Mouse (Mus musculus) cortical plate, adult 2 months (tissue): ENCODE measurements around the gene Ccdc91. TPM values are rescaled to one million over a fixed set of nuclear protein-coding genes. Genes with fewer than 3 reads are reported as not detected.

Source experiments
- H3K27ac ChIP-seq: fragments of 200-500 bp; 2 replicates; pipeline ENCODE4 v1.5.1; 2012; ENCODE audit warnings: low read length, control low read depth, inconsistent platforms; ENCODE audit not compliant: insufficient read depth
- H3K4me1 ChIP-seq: fragments of 200-500 bp; 2 replicates; pipeline ENCODE4 v1.6.1; 2011; ENCODE audit warnings: low read length; ENCODE audit not compliant: control insufficient read depth, insufficient read depth
- H3K4me3 ChIP-seq: fragments of 200-500 bp; 2 replicates; pipeline ENCODE4 v1.5.1; 2011; ENCODE audit warnings: mild to moderate bottlenecking, low read length, control low read depth; ENCODE audit not compliant: insufficient read depth
- CTCF ChIP-seq: fragments of 200-500 bp; IDR thresholded peaks from 2 replicates; pipeline ENCODE4 v1.5.1; 2011; ENCODE audit warnings: mild to moderate bottlenecking, control low read depth, low read length; ENCODE audit not compliant: insufficient read depth; ENCODE audit errors: extremely low read depth
- POLR2A ChIP-seq: fragments of 200-500 bp; IDR thresholded peaks from 2 replicates; pipeline ENCODE4 v1.6.1; 2011; ENCODE audit warnings: mild to moderate bottlenecking, low read length, control low read depth; ENCODE audit not compliant: insufficient read depth; ENCODE audit errors: extremely low read depth
- polyA plus RNA-seq: library from polyadenylated mRNA; depleted of rRNA; stranded (reverse); fragments of >200 nt; gene quantifications from 2 replicates; pipeline ENCODE4 v1.2.3, GENCODE M21; 2012

Gene Ccdc91
- polyA plus RNA-seq, 1 experiment: 31.3 TPM

DNA sequence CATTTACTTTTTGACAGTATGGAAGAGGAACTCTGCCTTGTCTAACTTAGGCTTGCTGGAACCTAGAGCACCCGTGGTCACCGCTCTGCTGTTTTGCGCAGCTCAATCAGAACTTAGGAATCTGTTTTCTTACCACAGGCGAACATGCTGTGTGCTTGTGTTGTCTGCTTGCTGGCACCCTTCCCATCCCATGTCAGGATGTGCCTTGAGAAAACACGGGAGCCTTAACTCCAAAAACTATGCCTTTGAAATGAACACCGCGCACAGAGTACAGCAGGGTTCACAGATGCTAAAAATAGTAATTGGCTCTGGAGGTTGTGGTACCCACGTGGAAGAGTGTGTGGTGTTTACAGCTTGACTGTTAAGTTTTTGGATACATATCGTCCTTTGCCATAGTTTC lies 30.4 kb downstream of the Ccdc91 start:
- peaks cover 2% of the 10 kb centered on the region; the same call in 1 of the 2 replicates for H3K4me1 ChIP-seq
- no peak overlapping the region for H3K4me3 ChIP-seq
- no peak overlapping the region for H3K27ac ChIP-seq
- TF ChIP-seq POLR2A: no peak

DNA sequence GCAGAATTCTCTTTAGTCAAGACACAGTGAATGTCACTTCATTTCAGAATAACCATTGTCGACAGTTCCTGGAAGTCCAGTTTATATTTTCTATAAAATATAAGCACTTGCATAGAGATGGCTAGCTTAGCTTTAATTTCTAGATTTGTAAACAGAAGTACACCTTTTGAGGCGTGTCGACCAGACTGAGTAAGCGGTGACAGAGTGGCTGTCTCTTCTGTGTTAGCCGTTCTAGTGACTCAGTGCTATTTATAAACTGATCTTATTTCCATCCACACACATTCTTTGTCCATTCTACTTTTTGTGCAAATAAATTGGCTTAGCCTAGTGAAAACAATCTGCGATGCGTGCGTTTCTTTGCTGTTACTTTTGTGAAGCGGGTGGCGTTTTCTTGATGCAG lies 30.9 kb downstream of the Ccdc91 start:
- Histone ChIP-seq H3K4me1 (peaks cover 2% of the 10 kb centered on the region; the same call in 1 of the 2 replicates), H3K4me3 (no peak overlapping the region), H3K27ac (no peak overlapping the region)
- no peak for TF ChIP-seq POLR2A
- no peak for TF ChIP-seq CTCF

DNA sequence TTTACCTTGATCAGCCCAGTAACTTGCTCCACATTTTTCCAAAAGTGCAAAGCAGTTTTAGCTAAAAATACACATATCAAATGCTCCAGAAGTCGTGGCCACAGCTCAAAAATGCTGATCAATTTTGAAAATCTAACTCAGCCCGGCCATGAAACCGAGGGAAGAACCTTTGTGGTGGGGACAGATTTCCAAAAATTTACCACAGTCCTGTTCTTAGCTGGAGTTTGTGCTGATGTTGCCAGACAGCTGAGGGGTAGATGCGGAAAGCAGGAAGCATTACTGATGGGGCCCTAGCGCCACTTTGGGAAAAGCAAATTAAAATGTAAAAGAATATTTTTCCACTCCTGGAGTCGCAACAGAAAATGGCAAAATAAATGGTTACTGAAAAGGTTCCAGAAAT lies 31.6 kb downstream of the Ccdc91 start:
- TF ChIP-seq POLR2A: no peak
- no peak for TF ChIP-seq CTCF
- H3K27ac ChIP-seq: no peak overlapping the region
- H3K4me3 ChIP-seq: no peak overlapping the region
- peaks cover 2% of the 10 kb centered on the region; the same call in 1 of the 2 replicates for H3K4me1 ChIP-seq

DNA sequence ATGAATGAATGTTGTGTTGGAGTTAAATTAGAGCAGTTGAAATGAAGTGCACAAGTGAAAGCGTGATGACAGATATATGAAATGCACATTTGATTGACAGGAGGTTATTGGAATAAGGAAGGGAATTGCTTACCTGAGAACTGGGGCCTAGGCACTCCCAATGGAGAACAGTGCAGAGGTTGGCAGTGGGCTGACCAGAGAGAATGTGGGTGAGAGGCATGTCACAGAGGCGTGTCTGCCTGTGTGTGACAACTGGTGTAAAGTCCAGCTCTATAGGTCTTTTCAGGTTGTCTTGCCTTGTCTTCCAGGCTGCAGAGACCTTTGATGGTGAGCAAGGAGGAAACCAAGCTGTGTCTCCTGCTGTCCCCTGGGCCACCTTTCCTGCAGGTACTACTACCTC lies 34.9 kb downstream of the Ccdc91 start:
- Histone ChIP-seq H3K4me3 (no peak overlapping the region), H3K27ac (no peak overlapping the region), H3K4me1 (peaks cover 2% of the 10 kb centered on the region; the same call in 1 of the 2 replicates)
- TF ChIP-seq CTCF (no peak), POLR2A (no peak)

DNA sequence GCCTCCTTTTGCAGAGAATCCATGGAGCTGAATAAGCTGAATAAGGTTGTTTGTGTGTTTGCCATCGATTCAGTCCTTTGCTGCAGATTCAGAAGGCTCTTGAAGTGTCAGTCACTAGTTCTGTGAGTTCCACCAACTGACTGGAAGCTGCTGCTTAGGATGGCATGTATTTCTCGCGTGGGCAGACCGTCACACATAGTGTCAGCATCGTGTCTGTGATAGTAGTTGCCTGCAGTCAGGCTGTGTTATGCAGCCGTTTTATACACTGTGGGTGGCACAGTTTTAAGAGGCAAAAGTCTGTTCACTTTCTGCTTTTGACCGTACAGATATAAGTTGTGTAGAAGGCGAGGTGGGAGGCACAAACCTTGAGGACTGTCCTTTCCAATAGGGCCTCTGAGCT lies 42.3 kb downstream of the Ccdc91 start:
- H3K4me3 ChIP-seq: no peak overlapping the region
- H3K27ac ChIP-seq: no peak overlapping the region
- TF ChIP-seq CTCF (no peak), POLR2A (no peak)
- H3K4me1 ChIP-seq: no peaks in the 10 kb centered on the region

DNA sequence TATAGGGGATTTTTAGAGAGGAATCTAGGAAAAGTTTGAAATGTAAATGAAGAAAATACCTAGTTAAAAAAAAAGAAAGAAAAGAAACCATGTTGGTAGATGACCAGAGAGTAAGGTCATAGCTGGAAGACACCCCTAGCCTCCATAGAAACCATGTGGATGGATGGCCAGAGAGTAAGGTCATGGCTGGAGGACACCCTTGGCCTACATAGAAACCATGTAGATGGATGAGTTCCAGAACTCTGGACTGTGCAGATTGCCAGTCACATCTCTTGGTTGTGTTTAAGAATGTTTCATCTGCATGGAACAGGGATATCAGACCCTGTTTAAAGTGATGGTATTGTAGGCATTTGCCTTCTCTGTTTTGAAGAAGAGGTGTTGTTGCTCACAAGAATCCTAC lies 49.6 kb downstream of the Ccdc91 start:
- H3K27ac ChIP-seq: no peak overlapping the region
- H3K4me1 ChIP-seq: no peaks in the 10 kb centered on the region
- TF ChIP-seq CTCF: no peak
- no peak for TF ChIP-seq POLR2A
- H3K4me3 ChIP-seq: no peak overlapping the region

DNA sequence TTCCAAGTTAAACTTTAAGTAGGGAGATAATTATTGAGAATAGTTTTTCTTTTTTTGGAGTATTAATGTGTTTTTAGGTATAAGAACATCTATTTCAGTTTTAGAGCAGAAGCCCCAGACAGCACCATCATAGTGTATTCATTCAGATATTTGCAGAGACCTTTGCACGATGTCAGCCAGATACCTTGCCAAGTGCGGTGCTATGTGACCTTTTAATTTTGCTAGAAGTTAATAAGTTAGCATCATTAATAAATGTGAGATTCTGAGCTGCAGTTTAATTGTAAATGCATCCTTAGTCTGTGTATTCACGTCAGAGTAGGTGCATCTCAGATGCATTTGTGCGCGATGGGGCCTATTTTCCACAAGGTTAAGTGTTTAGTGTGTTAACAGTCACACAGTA lies 59.3 kb downstream of the Ccdc91 start:
- H3K4me1 ChIP-seq: no peaks in the 10 kb centered on the region
- no peak overlapping the region for H3K4me3 ChIP-seq
- TF ChIP-seq CTCF: no peak
- H3K27ac ChIP-seq: no peak overlapping the region

DNA sequence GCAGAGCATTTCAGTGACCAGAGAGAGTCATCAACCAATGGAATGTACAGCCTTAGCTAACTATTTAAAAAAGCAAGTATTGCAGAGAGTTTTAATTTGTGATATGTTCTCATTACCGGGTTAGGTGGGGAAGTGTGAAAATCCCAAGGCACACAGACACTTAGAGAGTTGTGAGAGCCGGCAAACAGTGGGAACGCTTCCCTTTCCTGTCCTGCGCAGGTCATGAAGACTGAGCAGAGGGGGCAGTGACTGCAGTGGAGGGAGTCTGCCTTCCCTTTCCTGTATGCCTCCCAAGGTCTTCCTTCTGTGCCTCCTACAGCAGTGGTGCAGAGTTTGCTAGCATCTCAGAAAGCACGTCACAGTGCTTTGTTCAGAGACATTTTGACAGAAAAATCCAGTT lies 62.6 kb downstream of the Ccdc91 start:
- no peaks in the 10 kb centered on the region for H3K4me1 ChIP-seq
- H3K4me3 ChIP-seq: no peak overlapping the region
- TF ChIP-seq POLR2A (no peak), CTCF (no peak)
- no peak overlapping the region for H3K27ac ChIP-seq

DNA sequence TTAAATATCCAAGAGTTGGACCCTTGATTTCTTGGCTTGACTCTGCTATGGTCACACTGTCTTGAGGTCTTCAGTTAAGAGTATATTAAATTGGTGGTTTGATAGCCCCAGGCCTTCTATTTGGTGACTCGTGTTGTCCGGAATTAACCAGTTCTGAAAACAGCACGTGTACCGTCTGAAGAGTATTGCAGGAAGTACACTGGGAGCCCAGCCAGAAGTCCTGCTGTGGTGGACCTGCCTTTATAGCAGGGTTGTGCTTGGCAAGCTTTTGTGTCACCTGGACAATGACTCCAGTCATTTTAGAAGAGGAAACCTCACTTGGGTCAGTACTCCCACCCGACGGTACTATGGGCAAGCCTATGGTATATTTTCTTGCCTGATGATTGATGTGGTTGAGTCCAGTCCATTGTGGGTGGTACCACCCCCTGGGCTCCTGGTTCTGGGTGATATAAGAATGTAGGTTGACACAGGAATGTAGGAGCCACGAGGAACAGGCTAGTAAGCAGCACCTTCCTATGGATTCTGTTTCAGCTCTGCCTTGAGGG lies 63.5 kb downstream of the Ccdc91 start:
- TF ChIP-seq CTCF: no peak
- TF ChIP-seq POLR2A: no peak
- no peaks in the 10 kb centered on the region for H3K4me1 ChIP-seq
- no peak overlapping the region for H3K27ac ChIP-seq
- no peak overlapping the region for H3K4me3 ChIP-seq

DNA sequence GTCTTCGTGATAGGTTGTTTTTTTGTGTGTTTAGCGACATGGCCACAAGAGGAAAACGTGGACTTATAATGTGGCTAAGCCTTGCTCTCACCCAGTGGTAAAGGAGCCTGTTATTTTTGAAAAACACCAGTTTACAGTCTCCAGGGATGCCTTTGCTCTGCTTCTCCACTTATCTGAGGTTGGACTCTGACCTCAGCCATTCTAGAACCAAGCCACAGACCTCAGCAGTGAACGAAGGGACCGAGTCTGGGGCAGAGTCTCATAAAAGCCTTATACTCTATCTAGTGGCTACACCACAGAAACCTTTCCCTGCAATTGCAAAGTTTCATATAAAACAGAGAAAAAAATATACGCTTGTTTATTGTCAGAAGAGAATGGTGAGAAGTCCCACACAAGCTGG lies 65.3 kb downstream of the Ccdc91 start:
- H3K4me3 ChIP-seq: no peak overlapping the region
- TF ChIP-seq CTCF: no peak
- no peak for TF ChIP-seq POLR2A

DNA sequence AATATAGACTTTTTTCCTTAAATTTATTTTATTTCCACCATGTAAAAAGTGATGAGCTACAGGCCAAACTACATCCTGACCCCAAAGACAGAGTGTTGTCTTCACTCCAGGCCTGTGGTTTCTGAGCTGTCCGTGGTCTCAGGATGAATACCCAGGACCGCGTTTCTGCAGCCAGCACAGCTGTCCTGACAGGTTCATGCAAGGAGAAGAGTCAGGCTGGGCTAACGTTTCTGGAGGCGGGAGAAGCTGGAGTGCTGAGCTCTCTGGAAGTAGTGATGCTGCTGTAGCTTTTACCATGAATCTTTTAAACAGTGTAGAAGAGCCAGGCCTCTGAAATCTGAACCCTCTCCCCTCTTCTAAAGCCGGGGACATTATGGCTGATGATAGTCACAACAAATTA lies 80.0 kb downstream of the Ccdc91 start:
- TF ChIP-seq POLR2A (no peak), CTCF (no peak)
- Histone ChIP-seq H3K4me1 (no peaks in the 10 kb centered on the region), H3K27ac (no peak overlapping the region), H3K4me3 (no peak overlapping the region)

More for the DNA sequence above, 65.3 kb downstream of the Ccdc91 start:
- no peaks in the 10 kb centered on the region for H3K4me1 ChIP-seq
- no peak overlapping the region for H3K27ac ChIP-seq
